Mouse (Mus musculus) forebrain, embryonic 15.5 days (tissue): ENCODE measurements around the gene Ssc4d. TPM values are rescaled to one million over a fixed set of nuclear protein-coding genes. Genes with fewer than 3 reads are reported as not detected.

Experiments used
- ATAC-seq: fragments of 200-750 bp; cut with Nextera tagmentation; replicated peaks from 2 replicates; pipeline ENCODE4 v1.8.0; 2017; ENCODE audit warnings: mild to moderate bottlenecking, moderate TSS enrichment, moderate library complexity
- H3K27ac ChIP-seq: fragments of 300-500 bp; sonication (generic); replicated peaks from 2 replicates; pipeline ENCODE4 v1.5.1; 2015; ENCODE audit warnings: mild to moderate bottlenecking, inconsistent platforms
- H3K27me3 ChIP-seq: fragments of 300-500 bp; sonication (generic); 2 replicates; pipeline ENCODE4 v1.6.1; 2015; ENCODE audit warnings: inconsistent platforms
- H3K36me3 ChIP-seq: fragments of 300-500 bp; sonication (generic); 2 replicates; pipeline ENCODE4 v1.6.1; 2015; ENCODE audit warnings: mild to moderate bottlenecking, inconsistent platforms
- H3K4me1 ChIP-seq: fragments of 300-500 bp; sonication (generic); 2 replicates; pipeline ENCODE4 v1.6.1; 2015; ENCODE audit warnings: inconsistent platforms
- H3K4me2 ChIP-seq: fragments of 300-500 bp; sonication (generic); replicated peaks from 2 replicates; pipeline ENCODE4 v1.6.1; 2015; ENCODE audit warnings: mild to moderate bottlenecking, inconsistent platforms
- H3K4me3 ChIP-seq: fragments of 300-500 bp; sonication (generic); 2 replicates; pipeline ENCODE4 v1.5.1; 2015; ENCODE audit warnings: mild to moderate bottlenecking, inconsistent platforms
- H3K9ac ChIP-seq: fragments of 300-500 bp; sonication (generic); replicated peaks from 2 replicates; pipeline ENCODE4 v1.6.1; 2015; ENCODE audit warnings: mild to moderate bottlenecking, inconsistent platforms
- H3K9me3 ChIP-seq: fragments of 300-500 bp; sonication (generic); 2 replicates; pipeline ENCODE4 v1.6.1; 2016; ENCODE audit warnings: inconsistent platforms
- WGBS: fragments of 180-500 bp; shearing (Covaris S2); methylation state at CpG from one replicate; pipeline ENCODE4 v1.1.7; 2015; ENCODE audit warnings: mixed read lengths; 5-methylcytosine and 5-hydroxymethylcytosine counted together
- polyA plus RNA-seq: library from polyadenylated mRNA; unstranded; fragments of >200 nt; fragmentation: Nextera tagmentation; extraction: Ambion mirVana; gene quantifications from 2 replicates; pipeline ENCODE4 v1.2.1, GENCODE M21; 2015

The Ssc4d gene
- polyA plus RNA-seq, 1 experiment from 2014 or later, result 0.87 TPM

DNA sequence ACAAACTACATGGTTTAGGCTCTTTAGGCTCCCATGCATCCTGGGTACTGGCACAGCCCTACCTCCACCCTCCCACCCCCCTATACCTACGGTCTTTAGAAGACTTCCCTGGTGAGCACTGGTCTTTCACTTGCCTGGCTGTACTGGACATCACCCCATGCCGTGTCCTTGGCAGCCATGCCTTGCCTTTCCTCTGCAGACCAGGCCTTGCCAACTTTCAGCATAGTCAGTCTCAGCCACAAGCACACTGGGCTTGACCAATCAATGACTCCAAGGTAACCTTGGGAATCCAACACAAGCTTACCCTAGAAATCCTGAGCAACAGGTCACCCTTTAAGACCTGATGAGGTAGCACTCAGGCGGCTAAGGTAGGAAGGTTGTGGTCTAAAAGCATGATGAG is 57.7 kb downstream of the Ssc4d start:
- H3K36me3 ChIP-seq, result peaks cover 60% of the 10 kb centered on the region

DNA sequence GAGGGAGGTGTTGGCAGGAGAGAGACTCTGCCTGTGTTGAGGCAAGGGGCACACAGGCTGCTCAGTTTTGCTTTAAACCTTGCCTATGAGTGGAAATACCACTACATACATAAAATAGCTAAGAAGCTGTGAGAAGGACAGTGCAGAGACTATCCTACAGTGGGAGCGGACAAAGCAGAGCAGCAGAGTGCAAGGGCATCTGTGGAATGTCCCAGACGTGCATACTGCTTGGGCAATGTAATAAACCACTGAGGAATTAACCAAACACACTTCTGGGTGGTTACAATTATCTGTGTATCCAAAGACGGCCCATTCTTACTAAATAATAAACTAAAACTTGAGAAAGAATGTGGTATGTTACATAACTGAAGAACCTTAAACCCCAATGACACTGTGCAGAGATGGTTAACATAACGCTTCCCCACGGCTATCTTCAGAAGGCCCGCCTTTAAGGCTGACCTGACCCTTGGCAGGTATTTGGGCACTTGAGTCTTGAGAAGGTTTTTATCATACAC is 58.2 kb downstream of the Ssc4d start:
- ATAC-seq, result no peak
- 90% methylated on average over 6 of the region's 6 CpGs for WGBS
- no peak overlapping the region for H3K27ac ChIP-seq
- H3K9me3 ChIP-seq, result no peaks in the 10 kb centered on the region
- 0 out of 2 replicates have a peak, but pooled peaks cover 3% of the 10 kb centered on the region for H3K4me1 ChIP-seq
- H3K27me3 ChIP-seq, result no peaks in the 10 kb centered on the region
- H3K9ac ChIP-seq, result no peak overlapping the region
- peaks cover 60% of the 10 kb centered on the region for H3K36me3 ChIP-seq
- no peak overlapping the region for H3K4me2 ChIP-seq
- no peak overlapping the region for H3K4me3 ChIP-seq

More for the DNA sequence above, 57.7 kb downstream of the Ssc4d start:
- Histone ChIP-seq H3K27me3 (no peaks in the 10 kb centered on the region), H3K4me2 (no peak overlapping the region), H3K27ac (no peak overlapping the region), H3K4me1 (0 out of 2 replicates have a peak, but pooled peaks cover 3% of the 10 kb centered on the region), H3K9ac (no peak overlapping the region), H3K4me3 (no peak overlapping the region), H3K9me3 (no peaks in the 10 kb centered on the region)
- 92% methylated on average over 3 of the region's 3 CpGs for WGBS
- ATAC-seq, result no peak

DNA sequence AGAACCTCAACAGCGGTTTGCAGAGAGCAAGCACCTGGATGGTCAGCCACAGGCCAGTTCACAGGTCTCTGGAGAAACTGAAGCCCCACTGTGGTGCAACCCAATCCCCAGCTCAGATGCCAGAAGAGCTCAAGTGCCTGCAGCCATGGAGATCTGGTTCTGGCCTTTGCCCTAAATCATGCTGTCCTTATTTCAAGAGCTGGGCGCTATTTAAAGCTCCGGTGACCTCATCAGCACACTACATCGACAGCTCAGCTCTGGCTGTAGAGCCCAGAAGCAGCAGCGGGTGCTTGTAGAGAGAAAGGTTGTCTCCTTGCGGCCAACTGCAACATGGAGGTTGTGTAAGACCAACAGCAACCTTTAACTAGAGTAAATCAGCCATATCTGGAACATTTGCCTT is 60.2 kb downstream of the Ssc4d start:
- no peak overlapping the region for H3K27ac ChIP-seq
- ATAC-seq, result no peak
- no peak overlapping the region for H3K4me2 ChIP-seq
- no peaks in the 10 kb centered on the region for H3K9me3 ChIP-seq
- peaks cover 6% of the 10 kb centered on the region for H3K4me1 ChIP-seq
- 96% methylated on average over 6 of the region's 6 CpGs for WGBS
- H3K27me3 ChIP-seq, result no peaks in the 10 kb centered on the region
- no peak overlapping the region for H3K9ac ChIP-seq
- H3K4me3 ChIP-seq, result no peak overlapping the region
- H3K36me3 ChIP-seq, result peaks cover 62% of the 10 kb centered on the region

DNA sequence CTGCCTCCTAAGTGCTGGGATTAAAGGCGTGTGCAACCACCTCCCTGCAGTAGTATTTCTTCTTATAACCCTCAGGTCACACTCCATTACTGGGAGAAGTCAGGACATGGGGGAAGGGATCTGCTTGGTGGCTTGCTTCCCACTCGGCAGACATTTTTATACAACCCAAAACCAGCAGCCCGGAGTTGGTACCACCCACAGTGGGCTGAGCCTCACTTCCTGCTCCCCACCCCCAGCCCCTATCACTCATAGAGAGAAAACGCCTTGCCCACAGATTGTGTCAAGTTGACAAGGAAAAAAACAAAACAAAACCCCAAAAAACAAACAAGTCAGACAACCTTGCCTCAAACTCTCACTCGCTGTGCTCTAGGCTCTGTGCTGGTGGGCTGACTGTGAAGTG is 61.1 kb downstream of the Ssc4d start:
- peaks cover 14% of the 10 kb centered on the region for H3K4me1 ChIP-seq
- no peak for ATAC-seq
- no peaks in the 10 kb centered on the region for H3K9me3 ChIP-seq
- H3K27me3 ChIP-seq, result no peaks in the 10 kb centered on the region
- no peak overlapping the region for H3K9ac ChIP-seq
- 89% methylated on average over 5 of the region's 5 CpGs for WGBS
- H3K27ac ChIP-seq, result no peak overlapping the region
- H3K36me3 ChIP-seq, result peaks cover 57% of the 10 kb centered on the region
- H3K4me3 ChIP-seq, result no peak overlapping the region
- H3K4me2 ChIP-seq, result no peak overlapping the region

DNA sequence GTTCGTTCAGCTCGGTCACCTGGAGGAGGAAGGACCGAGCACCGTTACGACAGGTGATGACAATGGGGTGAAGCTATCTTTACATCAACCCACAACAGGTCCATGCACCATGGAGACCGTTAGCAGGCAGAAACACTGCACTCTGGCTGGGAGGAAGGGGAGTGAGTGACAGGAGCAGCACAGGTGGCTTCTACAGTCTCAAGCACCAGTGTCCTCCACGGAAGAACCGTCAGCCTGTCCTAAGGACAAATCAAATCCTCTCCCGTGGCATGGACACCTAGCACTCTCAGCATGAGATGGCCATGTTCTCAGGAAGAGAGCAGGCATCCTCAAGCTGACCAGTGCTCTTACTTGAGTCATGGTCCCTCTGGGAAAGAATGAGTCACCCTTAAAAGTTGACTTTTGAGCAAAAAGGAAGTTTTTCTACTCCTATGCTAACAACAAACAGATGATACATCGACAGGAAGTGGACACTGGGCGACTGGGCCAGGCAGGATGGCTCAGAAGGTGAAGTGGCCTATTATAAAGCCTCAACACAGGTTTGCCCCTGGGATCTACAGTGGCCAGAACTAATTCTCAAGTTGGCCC is 62.6 kb downstream of the Ssc4d start:
- Histone ChIP-seq H3K4me1 (peaks cover 23% of the 10 kb centered on the region), H3K27ac (no peak overlapping the region), H3K4me2 (no peak overlapping the region), H3K36me3 (peaks cover 54% of the 10 kb centered on the region), H3K9ac (no peak overlapping the region), H3K4me3 (no peak overlapping the region), H3K9me3 (no peaks in the 10 kb centered on the region), H3K27me3 (no peaks in the 10 kb centered on the region)
- 92% methylated on average over 11 of the region's 11 CpGs for WGBS
- no peak for ATAC-seq

DNA sequence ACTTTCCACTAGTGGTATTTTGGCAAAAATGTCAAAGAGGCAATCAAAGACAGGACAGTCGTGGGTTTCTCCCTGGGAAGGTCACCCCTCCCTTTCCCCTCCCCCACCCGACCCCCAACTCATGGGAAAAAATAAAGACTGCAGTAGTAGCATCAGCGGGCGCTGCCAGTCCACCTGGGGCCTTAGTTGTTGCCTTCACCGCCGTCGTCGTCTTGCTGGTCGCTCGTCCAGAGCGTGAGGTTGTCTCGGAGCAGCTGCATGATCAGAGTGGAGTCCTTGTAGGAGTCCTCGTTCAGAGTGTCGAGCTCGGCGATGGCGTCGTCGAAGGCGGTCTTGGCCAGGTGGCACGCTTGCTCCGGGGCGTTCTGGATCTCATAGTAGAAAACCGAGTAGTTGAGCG is 63.5 kb downstream of the Ssc4d start:
- H3K27ac ChIP-seq, result no peak overlapping the region
- WGBS, result 89% methylated on average over 25 of the region's 25 CpGs
- H3K27me3 ChIP-seq, result no peaks in the 10 kb centered on the region
- no peaks in the 10 kb centered on the region for H3K9me3 ChIP-seq
- H3K9ac ChIP-seq, result no peak overlapping the region
- ATAC-seq, result no peak
- H3K4me3 ChIP-seq, result no peak overlapping the region
- peaks cover 23% of the 10 kb centered on the region for H3K4me1 ChIP-seq
- no peak overlapping the region for H3K4me2 ChIP-seq
- peaks cover 52% of the 10 kb centered on the region for H3K36me3 ChIP-seq

Other genes starting within 250 kb of the Ssc4d start
- 74.9 and 80.7 TPM in 2 replicates for gene Tmem120a, start 230.1 kb downstream of the Ssc4d start, polyA plus RNA-seq
- 0.34 TPM in 2 replicates for gene Styxl1, start 196.1 kb downstream of the Ssc4d start, polyA plus RNA-seq
- gene Mdh2, start 196.1 kb downstream of the Ssc4d start, polyA plus RNA-seq, result 554 and 557 TPM in 2 replicates
- 56.0 and 61.2 TPM in 2 replicates for gene Srrm3, start 167.6 kb downstream of the Ssc4d start, polyA plus RNA-seq
- 6.2 and 6.5 TPM in 2 replicates for gene Hspb1, start 86.6 kb downstream of the Ssc4d start, polyA plus RNA-seq
- gene Ywhag, start 39.9 kb downstream of the Ssc4d start, polyA plus RNA-seq, result 664 and 720 TPM in 2 replicates
- gene Zp3, start 5.6 kb upstream of the Ssc4d start, polyA plus RNA-seq, result not detected in 2 replicates
- 26.6 and 27.6 TPM in 2 replicates for gene Dtx2, start 20.3 kb upstream of the Ssc4d start, polyA plus RNA-seq
- gene Upk3b, start 64.0 kb upstream of the Ssc4d start, polyA plus RNA-seq, result not detected in 2 replicates
- gene Upk3bl, start 80.0 kb upstream of the Ssc4d start, polyA plus RNA-seq, result not detected in 2 replicates
- 6.0 and 6.3 TPM in 2 replicates for gene Rasa4, start 109.4 kb upstream of the Ssc4d start, polyA plus RNA-seq
- gene Polr2j, start 142.1 kb upstream of the Ssc4d start, polyA plus RNA-seq, result 230 and 234 TPM in 2 replicates
- gene Lrwd1, start 161.5 kb upstream of the Ssc4d start, polyA plus RNA-seq, result 36.8 and 36.9 TPM in 2 replicates
- gene Alkbh4, start 161.6 kb upstream of the Ssc4d start, polyA plus RNA-seq, result 18.4 and 19.5 TPM in 2 replicates
- 35.0 and 39.1 TPM in 2 replicates for gene Orai2, start 196.2 kb upstream of the Ssc4d start, polyA plus RNA-seq
- gene Prkrip1, start 224.4 kb upstream of the Ssc4d start, polyA plus RNA-seq, result 58.5 and 65.9 TPM in 2 replicates